Mouse (Mus musculus) adrenal gland, postnatal 0 days (tissue): Measurements from ENCODE around the gene Cybb. TPM values are rescaled to one million over a fixed set of nuclear protein-coding genes. Genes with fewer than 3 reads are reported as not detected.

Experiments used
- polyA plus RNA-seq: library from polyadenylated mRNA; unstranded; fragments of >200 nt; fragmentation: Nextera tagmentation; extraction: Ambion mirVana; gene quantifications from 2 replicates; pipeline ENCODE4 v1.2.1, GENCODE M21; 2015

The Cybb gene
- 3.1 and 3.5 TPM in 2 replicates for polyA plus RNA-seq

GRCm38 (mm10) chrX:9487671-9488070, at the start of gene Cybb:
Gene Cybb (minus strand): TSS chrX:9487771.

Other genes with a start within 250 kb of the Cybb start
- 0.20 TPM in 1 of 2 replicates, not detected in the other for gene Gm14862, start 230.9 kb downstream of the Cybb start, polyA plus RNA-seq
- gene Xk, start 215.0 kb downstream of the Cybb start, polyA plus RNA-seq: 0.91 and 1.1 TPM in 2 replicates
- not detected in 2 replicates for gene H2al1m, start 204.0 kb downstream of the Cybb start, polyA plus RNA-seq
- gene H2al1k, start 137.1 kb downstream of the Cybb start, polyA plus RNA-seq: not detected in 2 replicates
- not detected in 2 replicates for gene H2al1o, start 84.6 kb upstream of the Cybb start, polyA plus RNA-seq
- gene Dynlt3, start 175.2 kb upstream of the Cybb start, polyA plus RNA-seq: 136 and 146 TPM in 2 replicates